Mouse (Mus musculus): Measurements from ENCODE around the gene Slc30a5.
A peak's percentile ranks its signal among the peaks of the same experiment; 100 is the strongest.
"Not testable (repeated sequence)": the region's sequence is repeated elsewhere in the genome, so short reads cannot be mapped to it uniquely, and the experiment has no call there.

Slc30a5 gene

DNA sequence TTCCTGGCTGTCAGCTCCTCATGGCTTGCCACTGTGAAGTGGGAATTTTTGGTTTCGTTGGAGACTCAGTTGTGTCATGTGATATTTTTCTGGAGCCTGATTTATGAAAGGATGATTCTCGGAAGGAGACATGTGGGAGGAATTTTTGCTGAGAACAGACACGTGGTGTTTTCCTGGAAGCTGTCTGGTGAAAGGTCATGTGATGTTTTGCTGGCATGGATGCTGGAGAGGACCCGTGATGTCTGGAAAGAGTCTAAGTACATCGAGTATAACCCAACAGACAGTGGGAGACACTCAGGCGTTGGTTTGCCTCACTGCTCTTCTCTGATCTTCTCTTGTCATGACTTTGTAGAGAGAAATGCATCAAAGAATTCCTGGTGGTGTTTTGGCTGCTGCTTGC, 8.5 kb upstream of the Slc30a5 start:
- DNase-seq (ENCODE audit: low read depth) = no peak

DNA sequence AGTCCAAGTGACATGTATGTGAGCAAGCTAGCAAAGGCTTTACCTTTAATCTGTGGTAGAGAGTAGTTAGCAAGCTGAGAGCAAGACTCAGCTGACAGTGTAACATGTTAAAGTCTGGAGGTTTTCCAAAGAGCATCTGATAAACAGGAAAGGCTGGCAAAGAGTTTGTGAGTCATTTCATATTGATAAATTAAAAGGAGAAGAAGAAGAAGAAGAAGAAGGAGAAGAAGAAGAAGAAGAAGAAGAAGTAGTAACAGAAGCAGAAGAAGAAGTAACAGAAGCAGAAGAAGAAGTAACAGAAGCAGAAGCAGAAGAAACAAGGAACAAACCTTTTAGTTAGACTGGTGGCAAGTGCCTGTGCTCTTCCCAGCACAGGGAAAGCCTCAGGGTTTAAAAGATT, 1.6 kb upstream of the Slc30a5 start:
- no peak for DNase-seq (ENCODE audit: low read depth)

DNA sequence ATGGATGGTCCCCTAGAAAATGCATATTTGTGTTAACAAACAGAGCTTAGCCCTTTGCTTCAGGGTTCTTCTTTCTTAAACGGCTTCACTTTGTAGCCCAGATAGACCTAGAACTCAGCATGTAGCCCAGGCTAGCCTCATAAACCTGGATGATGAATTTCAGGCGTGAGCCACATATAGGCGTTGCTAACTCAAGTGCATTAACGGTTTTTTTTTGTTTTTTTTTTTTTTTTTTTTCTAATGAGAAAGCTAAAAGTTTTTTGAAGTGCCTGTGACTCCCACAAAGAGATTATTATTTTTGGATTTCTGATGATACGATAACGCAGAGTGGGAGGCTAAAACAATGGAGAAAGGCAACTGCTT, 394 bp upstream of the Slc30a5 start:
- no peak for DNase-seq (ENCODE audit: low read depth)

DNA sequence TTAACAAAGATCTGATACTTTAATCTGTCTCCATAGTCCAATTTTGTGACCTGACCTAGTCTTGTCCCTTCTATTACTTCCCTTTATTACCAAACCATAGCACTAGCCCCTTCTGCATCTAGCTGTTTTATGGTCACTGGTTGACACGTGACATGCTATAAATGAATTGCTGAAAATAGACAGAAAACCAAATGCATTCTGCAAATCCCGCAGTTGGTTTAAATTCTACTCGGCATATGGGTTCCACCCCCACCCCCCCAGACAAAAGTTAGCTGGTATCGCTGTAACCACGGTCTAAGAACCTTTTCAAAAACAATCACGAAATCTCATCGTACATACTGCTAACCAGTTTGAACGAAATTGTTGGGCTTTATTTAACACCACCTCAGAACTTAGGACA, 1.0 kb downstream of the Slc30a5 start:
- DNase-seq (ENCODE audit: low read depth) = no peak

DNA sequence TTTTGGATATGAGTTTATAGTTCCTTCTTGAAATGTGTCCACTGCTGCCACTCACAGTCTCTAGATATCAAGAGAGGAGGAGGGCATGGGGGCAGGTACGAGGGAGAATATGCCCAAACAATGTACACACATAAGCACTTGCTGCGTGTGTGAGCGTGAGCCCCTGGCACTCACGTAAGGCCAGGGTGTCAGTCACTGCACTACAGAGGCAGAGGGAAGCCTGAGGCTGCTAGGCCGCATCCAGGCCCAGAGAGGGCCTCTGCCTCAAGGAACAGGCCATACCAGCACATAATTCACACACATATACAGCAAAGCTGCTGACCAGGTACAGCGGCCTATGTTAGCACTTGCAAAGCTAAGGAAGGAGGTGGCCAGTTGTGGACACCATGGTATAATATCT, 2.1 kb downstream of the Slc30a5 start:
- no peak for DNase-seq (ENCODE audit: low read depth)

DNA sequence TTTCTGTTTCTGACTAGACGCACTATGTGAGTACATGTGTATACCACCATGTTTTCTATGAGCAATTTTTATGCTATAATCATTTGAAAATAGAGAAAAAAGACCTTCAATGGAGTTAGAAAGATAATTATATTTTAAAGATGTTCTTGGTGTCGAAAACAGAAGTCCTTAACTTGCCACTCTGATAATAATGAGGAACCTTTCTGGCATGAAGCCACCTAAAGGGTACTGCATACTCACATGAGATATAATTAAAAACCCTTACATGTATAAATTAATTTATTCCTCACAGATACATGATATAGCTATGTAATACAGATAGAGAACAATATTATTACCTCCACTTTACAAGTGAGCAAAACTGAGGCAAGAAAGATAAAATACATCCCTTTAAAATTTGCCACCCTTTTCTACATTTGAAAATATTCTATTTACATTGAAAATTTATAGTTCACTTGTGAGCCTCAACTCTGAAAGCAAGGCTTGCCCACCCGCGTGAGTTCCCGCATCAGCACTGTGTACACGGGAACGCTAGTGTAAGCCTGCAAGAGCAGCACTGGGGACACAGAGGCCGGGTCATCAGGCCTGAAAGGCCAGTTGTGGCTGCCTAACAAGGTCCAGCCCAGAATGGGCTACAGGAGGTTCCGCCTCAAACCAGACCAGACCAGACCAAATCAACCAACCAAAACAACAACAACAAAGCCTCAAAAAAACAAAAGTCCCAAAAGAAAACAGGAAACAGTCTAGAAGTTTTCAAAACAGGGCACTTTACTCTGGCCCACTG, 7.4 kb downstream of the Slc30a5 start:
- no peak for DNase-seq (ENCODE audit: low read depth)

DNA sequence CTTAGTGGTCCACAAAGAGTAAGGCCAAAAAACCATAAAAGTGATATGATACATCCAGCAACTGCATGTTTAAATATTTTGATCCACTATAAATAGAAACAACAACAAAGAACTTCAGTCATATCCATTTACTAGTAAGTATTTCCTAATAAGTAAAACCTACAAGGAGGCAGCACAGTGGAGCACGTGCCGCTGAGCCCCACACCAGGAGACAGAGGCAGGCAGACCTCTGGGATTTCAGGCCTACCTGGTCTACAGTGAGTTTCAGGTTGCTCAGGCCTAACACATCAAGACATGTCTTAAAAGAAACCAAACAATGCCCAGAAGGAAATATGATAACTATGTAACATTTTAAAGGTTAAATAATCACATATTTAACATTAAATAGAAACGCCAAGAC, 8.3 kb downstream of the Slc30a5 start:
- DNase-seq (ENCODE audit: low read depth) = no peak

DNA sequence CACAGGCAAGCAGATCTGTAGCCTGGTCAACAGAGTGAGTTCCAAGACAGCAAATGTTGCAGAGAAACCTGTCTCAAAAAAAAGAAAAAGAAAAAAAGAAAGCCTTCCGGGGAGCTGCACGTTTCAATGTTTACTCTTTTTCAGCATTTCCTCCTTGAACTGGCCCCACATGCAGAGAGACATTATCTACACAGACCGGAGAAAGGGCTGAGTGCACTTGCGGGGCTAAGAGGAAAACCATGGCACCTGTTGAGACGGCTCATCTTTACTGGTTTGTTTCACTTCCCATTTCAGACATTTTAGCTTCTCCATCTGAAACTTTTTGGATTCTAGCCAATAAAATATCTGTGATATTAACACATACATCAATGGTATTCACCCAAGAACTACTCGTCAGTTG, 8.9 kb downstream of the Slc30a5 start:
- DNase-seq (ENCODE audit: low read depth) = no peak

DNA sequence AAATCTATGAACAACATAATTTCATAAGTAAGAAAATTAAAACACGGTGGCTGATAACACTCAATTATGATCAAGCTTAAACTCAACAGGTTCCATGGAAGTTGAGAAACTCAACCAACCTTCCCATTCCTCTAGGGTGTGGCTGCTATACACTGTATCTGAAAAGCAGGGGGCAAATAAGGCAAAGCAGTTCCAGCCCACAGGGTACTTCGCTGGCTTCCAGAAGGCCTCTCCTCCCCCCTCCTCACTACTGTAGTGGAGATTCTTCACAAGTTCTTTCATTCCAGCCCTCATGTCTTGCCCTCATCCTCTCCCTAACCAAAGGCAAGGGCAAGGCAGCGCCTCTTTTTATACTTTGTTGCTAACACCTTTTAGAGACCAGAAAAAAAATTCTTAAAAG, 9.4 kb downstream of the Slc30a5 start:
- DNase-seq (ENCODE audit: low read depth) = no peak

DNA sequence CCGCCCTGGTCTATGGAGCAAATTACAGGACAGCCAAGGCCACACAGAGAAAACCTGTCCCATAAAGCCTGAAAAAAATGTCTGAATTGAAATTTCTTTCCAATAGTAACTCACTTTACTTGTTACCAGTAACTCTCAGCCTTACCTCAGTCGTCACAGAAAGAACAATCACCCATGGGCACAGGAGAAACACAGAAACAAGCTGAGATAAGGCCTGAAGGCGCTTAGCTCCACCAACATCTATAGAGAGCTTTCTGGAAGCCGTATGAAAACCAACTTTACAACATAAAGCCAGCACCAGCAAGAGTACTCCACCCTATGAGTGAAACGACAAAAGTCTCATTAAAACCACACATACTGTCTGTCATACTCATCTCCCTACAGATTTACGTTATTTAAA, 18.8 kb downstream of the Slc30a5 start:
- DNase-seq (ENCODE audit: low read depth) = no peak

DNA sequence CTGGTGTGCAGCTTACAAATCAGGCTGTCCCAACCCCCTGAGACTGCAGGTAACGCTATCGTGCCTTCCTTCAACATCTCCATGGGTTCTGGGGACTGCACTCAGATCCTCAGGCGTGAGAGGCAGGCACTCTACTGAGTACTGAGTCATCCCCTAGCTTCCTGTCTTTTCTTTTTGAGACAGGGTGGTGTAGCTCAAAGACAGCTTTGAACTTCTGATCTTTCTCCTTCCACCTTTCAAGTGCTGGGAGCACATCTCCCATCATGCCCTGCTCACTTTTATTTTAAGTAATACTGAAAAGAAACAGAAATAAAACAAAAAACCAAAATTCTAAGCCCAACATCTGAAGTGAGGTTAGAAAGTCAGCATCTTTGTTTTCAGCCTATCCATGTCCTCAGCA, 27.5 kb downstream of the Slc30a5 start:
- DNase-seq (ENCODE audit: low read depth) = no peak

DNA sequence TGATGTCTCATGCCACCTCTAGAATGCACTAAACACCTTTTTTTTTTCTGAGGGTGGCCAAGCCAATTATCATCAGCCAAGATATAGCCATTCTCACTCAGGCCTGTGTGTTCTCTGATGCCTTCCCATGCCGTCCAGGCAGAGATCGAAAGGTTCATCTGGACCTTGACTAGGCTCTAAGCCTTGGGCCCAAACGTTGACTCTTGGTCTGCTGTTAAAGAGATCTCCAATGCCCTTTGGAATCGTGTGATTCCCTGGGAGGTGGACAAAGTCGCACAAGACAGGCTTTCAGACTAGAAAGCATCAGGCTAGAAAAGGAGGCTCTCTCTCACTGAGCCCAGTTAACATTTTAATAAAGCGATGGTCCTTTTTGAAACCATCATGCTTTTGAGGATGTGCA, 36.1 kb downstream of the Slc30a5 start:
- no peak for DNase-seq (ENCODE audit: low read depth)

DNA sequence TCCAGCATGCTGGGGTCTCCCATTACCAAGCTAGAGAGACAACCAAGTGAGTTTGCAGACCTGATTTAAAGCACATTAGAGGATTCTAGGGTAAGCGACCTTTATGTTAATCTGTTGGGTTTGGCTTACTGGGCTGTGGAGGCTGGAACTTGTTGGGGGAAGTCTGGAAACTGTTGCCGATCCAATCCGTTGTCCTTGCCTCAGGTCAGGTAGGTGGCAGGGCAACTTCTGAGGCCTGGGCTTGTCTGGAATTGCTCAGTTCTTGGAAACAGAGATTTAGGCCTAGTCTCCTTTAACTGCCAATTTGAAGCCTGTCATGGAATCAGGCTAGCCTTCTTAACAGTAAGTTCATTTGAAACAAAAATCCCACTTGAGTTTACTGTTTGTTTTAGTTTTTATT, 44.1 kb downstream of the Slc30a5 start:
- DNase-seq (ENCODE audit: low read depth) = no peak

DNA sequence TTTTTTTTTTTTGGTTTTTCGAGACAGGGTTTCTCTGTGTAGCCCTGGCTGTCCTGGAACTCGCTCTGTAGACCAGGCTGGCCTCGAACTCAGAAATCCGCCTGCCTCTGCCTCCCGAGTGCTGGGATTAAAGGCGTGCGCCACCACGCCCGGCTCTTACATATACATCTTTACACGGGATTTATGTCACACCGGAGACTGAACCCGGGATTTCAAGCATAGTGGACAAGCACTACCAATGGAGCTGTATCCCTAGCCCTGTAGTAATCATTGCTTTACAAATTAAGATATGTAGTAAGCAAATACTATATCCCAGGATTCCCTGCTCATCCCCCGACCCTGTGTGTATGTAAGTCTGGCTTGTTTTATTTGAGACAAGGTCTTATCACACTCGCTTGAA, 45.2 kb downstream of the Slc30a5 start:
- not testable (repeated sequence) for DNase-seq (ENCODE audit: low read depth)

DNA sequence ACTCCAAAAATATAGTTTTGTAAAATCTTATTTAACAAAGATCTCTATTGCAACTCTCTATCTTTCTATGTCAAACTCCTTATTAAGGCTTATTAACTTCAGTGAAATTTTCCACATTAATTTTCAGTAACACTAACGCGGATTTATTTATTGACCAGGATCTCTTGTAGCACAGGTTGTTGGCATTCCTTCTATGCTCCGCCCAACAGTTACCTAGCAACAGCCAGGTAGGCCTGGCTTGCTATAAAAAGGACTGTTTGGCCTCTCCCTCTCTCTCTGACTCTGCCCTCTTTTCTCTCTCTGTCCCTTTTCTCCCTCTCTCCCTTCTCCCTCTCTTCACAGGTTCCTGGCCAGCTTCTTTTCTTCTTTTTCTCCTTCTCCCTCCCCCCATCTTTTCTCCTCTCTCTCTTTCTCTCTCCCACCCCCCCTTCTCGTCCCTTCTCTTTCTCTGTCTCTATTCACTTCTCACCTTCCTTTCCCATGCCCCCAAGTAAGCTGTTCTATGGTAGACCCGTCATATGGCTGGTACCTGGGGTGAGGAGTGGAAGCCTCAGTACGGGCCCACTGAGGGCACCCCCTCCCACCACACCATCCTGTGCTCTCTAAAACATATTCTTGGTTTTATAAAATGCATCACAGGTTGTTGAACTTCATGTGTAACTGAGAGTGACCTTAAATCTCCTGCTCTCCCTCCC, 45.8 kb downstream of the Slc30a5 start:
- no peak for DNase-seq (ENCODE audit: low read depth)

DNA sequence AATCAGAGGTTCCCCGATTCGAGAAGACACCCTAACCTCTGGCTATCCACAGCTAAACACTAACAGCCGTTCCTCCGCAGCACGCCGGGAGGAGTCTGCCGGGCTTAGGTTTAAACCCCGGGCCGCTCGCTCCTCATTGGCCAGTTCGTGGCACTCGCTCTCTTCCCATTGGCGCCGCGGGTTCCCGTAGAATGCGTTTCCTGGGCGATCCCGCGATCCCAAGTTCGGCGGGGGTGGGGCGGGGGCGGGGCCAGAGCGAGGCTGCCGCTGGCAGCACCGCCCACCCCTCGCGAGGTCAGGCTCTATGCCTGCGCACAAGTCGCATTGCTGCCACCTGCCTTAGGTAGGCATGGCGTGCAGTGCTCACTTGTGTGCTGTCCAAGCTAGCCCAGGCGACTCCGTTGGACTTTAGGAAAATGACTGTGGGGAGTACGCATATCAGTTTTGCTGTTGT, 46.8 kb downstream of the Slc30a5 start, which contains the start of gene Ccnb1:
Gene Ccnb1 (minus strand): TSS at position 157 of the 454 bp plus-strand sequence.
- DNase-seq (ENCODE audit: low read depth) = peak; percentile 91

DNA sequence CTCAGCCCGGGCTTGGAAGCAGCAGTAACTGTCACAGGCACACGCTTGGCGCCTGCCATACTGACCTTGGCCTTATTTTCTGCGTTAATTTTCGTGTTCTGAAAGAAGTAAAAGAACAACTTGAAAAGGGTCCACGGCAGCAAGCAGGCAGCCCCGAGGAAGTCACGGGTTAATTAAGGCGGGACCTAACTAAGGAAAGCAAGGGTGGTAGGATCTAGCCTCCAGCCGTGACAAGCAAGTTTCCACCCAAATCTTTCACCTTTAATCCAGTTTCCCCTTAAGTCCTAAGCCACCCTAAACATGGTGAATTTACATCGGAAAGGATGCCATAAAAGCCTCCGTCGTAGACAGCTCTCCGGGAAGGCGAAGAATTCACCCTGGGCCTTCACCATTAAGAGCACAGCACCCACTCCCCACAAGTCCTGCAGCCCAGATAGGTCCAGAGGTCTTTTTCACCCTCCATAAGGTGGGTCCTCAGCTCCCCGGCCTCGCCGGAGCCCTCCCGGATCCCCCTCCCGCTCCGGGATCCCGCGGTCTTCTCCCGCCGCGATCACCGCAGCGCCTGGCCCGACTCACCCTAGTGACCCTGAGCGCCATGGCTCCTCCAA, 47.3 kb downstream of the Slc30a5 start:
- DNase-seq (ENCODE audit: low read depth) = no peak

DNA sequence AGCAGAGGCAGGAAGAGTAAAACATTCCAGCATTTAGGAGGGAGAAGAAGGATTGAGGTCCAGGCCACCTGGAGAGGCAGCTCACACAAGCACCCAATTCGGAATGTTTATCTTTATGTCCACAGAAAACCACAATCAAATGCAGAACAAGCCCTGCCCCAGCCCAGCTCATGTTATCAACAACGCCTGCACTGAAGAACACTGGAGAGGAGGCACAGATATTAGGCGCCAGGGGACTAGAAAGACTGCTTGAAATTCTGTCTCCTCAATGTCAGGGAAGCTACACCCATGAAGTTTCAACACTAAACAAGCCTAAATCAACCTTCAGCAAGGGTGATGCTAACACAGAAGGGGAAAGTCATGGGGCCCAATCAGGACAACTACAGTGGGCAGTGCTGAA, 55.7 kb downstream of the Slc30a5 start:
- peak; percentile 33 for DNase-seq (ENCODE audit: low read depth)

DNA sequence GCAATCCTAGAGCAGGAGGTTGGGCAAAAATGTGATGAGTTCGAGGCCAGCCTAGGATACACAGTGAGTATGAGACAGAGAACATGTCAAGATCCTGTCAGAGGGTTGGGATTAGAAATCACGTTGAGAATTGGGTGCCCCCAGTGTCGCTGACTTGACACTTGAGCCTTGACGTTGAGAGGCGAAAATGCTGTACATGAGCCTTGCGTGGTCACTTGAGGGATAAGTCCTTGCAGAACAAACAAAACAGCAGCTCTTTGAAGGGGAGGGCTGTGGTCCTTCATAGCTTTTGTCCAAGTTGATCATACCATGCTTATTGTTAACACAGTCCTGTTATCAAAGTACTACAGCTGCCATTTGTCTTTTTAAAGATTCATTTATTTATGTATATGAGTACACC, 56.5 kb downstream of the Slc30a5 start:
- no peak for DNase-seq (ENCODE audit: low read depth)

DNA sequence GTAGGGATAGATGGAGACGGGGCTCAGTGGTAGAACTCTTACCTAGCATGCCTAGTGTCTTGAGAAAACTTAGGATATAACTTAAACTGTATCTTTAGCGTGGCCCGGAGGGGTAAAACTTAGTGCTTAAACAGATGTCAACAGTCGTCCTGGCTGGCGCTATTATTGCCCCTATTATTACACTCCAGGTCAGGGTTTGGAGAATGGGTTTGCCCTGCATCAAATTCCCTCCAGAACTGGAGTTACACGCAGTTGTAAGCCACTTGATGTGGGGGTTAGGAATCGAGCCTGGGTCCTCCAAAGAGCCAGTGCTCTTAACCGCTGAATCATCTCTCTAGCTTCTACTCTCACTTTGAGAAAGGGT, 57.2 kb downstream of the Slc30a5 start:
- DNase-seq (ENCODE audit: low read depth) = no peak

DNA sequence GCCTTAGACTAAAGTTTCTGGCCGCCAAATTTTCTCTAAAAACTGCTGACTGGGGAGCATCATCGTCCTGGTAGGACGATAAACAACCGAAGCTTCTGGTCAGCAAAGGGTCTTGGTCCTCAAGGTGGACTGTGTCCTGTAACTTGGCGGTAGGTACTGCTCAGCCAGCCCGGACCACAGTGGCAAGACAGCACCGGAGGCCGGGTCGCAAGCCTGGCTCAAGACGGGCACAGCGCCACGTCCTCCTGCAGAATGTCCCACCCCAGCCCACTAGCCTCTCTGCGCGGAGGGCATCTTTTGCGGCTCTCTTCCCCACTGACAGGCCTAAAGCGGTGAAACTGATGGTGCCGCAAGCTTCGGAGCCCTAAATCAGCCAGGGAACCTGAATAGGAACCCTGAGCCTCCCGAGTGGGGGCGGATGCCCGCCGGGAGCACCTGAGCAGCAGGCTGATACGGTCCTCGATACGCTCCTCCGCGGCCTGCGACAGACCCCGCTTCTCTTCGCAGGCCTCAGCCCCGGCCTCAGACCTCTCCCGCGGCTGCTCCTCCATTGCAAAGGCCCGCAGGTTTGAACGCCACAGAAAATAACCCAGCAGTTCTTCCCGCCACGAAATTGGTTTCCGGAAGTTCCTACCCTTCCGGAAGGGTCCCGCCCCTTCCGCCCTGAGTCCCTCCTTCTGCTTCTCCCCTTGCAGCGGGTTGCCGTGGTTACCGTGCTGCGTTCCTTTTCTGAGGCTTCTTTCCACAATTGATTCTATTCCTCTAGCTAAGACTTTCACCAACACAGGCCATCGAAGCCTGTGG, 57.8 kb downstream of the Slc30a5 start, which contains the start of gene Cenph:
Gene Cenph (minus strand): TSS at position 648 of the 804 bp plus-strand sequence.
- DNase-seq (ENCODE audit: low read depth) = peak; percentile 92

DNA sequence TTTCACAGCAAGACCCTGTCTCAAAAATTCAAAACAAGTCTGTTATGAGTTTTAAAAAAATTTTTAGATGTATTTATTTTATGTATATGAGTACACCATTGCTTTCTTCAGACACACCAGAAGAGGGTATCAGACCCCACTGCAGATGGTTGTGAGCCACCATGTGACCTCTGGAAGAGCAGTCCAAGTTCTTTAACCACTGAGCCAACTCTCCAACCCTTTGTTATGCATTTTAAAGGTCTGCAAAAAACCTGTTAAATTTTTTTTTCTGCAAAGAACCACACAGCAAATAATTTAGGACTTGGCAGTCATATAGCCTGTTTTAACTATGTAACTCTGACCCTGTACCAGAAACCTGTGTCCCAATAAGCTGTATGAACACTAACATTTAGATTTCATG, 58.5 kb downstream of the Slc30a5 start:
- no peak for DNase-seq (ENCODE audit: low read depth)
